Mouse (Mus musculus): ENCODE measurements around the gene Gm49395. TPM values are rescaled to one million over a fixed set of nuclear protein-coding genes. Genes with fewer than 3 reads are reported as not detected.

Gm49395 gene
- 5.0 TPM for polyA plus RNA-seq (2017; shearing (Covaris generic))

DNA sequence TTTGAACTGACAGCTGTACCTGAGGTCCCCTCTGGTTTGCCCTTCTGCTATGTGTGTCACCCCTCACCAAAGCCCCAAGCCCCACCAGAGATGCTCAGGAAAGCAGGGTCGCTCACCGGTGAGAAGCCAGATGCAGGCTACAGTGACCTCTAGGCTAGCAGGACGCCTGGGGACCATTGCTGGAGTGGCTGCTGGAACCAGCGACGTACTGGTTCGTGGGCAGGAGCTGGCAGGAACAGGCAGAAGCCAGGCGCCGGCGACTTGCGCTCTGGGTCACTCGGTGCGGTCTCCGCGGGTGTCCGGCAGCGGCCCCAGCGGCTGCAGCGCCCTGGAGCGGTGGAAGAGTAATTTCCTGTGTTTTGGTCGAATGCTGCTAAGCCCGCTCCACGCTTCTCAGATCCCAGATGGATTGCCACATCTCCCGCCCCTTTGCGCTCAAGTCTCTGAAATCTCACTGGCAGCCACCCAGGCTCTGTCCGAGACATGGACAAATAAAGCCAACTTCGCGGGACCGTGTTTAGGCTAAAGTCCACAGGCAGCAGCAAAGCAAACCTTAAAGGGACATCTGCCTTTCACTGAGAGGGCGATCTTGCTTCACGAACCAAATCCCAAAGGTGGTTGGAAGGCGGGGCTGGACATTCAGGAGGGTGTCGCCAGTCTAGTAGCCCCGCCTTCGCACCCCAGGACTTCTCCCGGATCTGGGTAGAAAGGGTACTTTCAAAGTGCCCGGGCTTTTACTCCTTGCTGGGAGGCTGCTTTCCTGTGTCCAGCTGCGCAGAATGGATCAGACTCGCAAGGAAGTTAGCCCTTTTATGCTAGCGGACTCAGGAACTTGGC is at the start of gene Gm49395, which contains the start of gene Itga1:
TSS of gene Gm49395 (minus strand) at position 567 of the 837 bp plus-strand sequence.
TSS of gene Itga1 (minus strand) at position 610 of the 837 bp plus-strand sequence.

GRCm38 (mm10) chr13:115090069-115090976 is 11.4 kb downstream of the Gm49395 start, which contains the start of gene Pelo:
TSS of gene Pelo (minus strand) at chr13:115090186.

Other genes with a start within 250 kb of the Gm49395 start
- 0.31 TPM for gene Itga2, start 169.8 kb downstream of the Gm49395 start, polyA plus RNA-seq (2017; shearing (Covaris generic))
- 4.9 TPM for gene Pelo, start 11.7 kb downstream of the Gm49395 start, polyA plus RNA-seq (2017; shearing (Covaris generic))
- 7.8 TPM for gene Itga1, start within 50 bp of the Gm49395 start, polyA plus RNA-seq (2017; shearing (Covaris generic))

Measured in effector memory CD4-positive, alpha-beta T cell, adult 5 months (primary cell).